Mouse (Mus musculus): ENCODE measurements around the gene Mpdu1.

DNA sequence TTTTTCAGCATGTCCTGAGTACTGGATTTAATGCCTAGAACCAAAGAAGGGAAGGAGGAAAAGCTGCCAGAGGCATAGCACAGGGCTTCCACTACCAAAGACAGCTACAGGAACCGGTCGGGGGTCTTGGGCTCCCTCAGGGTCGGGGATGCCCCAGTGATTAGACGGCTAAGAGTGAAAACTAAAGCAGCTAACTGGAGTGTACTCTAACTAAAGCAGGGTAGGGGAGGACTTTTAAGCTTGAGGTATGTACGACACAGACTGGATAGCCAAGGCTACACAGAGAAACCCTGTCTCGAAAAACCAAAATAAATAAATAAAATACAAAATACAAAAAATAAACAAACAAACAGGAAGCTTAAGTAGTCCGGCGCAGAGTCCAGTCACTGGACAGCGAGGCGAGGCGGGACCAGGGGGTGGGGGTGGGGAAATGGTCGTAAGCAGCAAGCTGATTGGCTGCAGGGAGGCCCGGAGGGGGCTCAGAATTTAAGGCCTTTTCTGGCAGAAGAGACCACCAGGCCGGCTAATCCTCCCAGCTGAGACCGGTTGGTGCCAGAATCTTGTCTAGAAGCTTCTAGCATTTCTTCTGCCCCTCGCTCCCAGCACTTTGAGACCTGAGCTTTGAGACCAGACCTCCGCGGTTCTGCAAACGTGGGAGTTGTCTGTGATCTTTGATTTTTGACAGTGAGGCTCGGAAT, 40.7 kb downstream of the Mpdu1 start, which contains the start of gene Sat2:
- TF ChIP-seq CTCF (IDR thresholded peaks at IDR 0.05; ENCODE audit: insufficient read depth, low read depth, low read length) (no peak), POLR2A (IDR thresholded peaks at IDR 0.05; ENCODE audit: insufficient read depth, low read depth, low read length) (no peak)

Measured in olfactory bulb, adult 2 months (tissue).